Mouse (Mus musculus): ENCODE data around the gene Plekho2.
A peak's percentile ranks its signal among the peaks of the same experiment; 100 is the strongest.

The Plekho2 gene

GRCm38 (mm10) chr9:65579781-65580371 is at the start of gene Plekho2:
Gene Plekho2, minus strand, starts transcription at chr9:65580040.
- peak; percentile 95 for DNase-seq (ENCODE audit: low read depth)

- DNase-seq (ENCODE audit: low read depth) = peak; percentile 64
Observed at GRCm38 (mm10) chr9:65629025-65629766, 49.4 kb upstream of the Plekho2 start, which contains the start of gene Rbpms2. Gene Rbpms2, plus strand, starts transcription at chr9:65629648.

GRCm38 (mm10) chr9:65624266-65624665 is 44.4 kb upstream of the Plekho2 start:
- DNase-seq (ENCODE audit: low read depth) = no peak

GRCm38 (mm10) chr9:65622826-65623225 is 43.0 kb upstream of the Plekho2 start:
- DNase-seq (ENCODE audit: low read depth) = peak; percentile 31

GRCm38 (mm10) chr9:65621666-65622065 is 41.8 kb upstream of the Plekho2 start:
- DNase-seq (ENCODE audit: low read depth) = no peak

- no peak for DNase-seq (ENCODE audit: low read depth)
Observed at GRCm38 (mm10) chr9:65621196-65621595, 41.4 kb upstream of the Plekho2 start.

GRCm38 (mm10) chr9:65619311-65619710 is 39.5 kb upstream of the Plekho2 start:
- no peak for DNase-seq (ENCODE audit: low read depth)

- DNase-seq (ENCODE audit: low read depth) = no peak
Observed at GRCm38 (mm10) chr9:65613098-65613497, 33.3 kb upstream of the Plekho2 start.

GRCm38 (mm10) chr9:65611969-65612486 is 32.2 kb upstream of the Plekho2 start:
- no peak for DNase-seq (ENCODE audit: low read depth)

GRCm38 (mm10) chr9:65607120-65607519 is 27.3 kb upstream of the Plekho2 start:
- DNase-seq (ENCODE audit: low read depth) = no peak

- DNase-seq (ENCODE audit: low read depth) = no peak
Observed at GRCm38 (mm10) chr9:65606321-65607109, 26.7 kb upstream of the Plekho2 start.

- DNase-seq (ENCODE audit: low read depth) = peak; percentile 73
Observed at GRCm38 (mm10) chr9:65605471-65606136, 25.8 kb upstream of the Plekho2 start.

GRCm38 (mm10) chr9:65603401-65604102 is 23.7 kb upstream of the Plekho2 start:
- DNase-seq (ENCODE audit: low read depth) = peak; percentile 44

GRCm38 (mm10) chr9:65600951-65601350 is 21.1 kb upstream of the Plekho2 start:
- DNase-seq (ENCODE audit: low read depth) = no peak

GRCm38 (mm10) chr9:65598765-65599249 is 19.0 kb upstream of the Plekho2 start:
- DNase-seq (ENCODE audit: low read depth) = peak; percentile 68

GRCm38 (mm10) chr9:65593596-65593995 is 13.8 kb upstream of the Plekho2 start:
- DNase-seq (ENCODE audit: low read depth) = no peak

GRCm38 (mm10) chr9:65592721-65593120 is 12.9 kb upstream of the Plekho2 start:
- DNase-seq (ENCODE audit: low read depth) = no peak

- no peak for DNase-seq (ENCODE audit: low read depth)
Observed at GRCm38 (mm10) chr9:65589091-65589490, 9.3 kb upstream of the Plekho2 start.

- peak; percentile 50 for DNase-seq (ENCODE audit: low read depth)
Observed at GRCm38 (mm10) chr9:65587573-65588358, 7.9 kb upstream of the Plekho2 start.

- peak; percentile 46 for DNase-seq (ENCODE audit: low read depth)
Observed at GRCm38 (mm10) chr9:65587270-65587572, 7.4 kb upstream of the Plekho2 start.
